Mouse (Mus musculus) gastrocnemius, postnatal 10 days (tissue): ENCODE data around the gene Gpr31b. TPM values are rescaled to one million over a fixed set of nuclear protein-coding genes. Genes with fewer than 3 reads are reported as not detected.
A peak's percentile ranks its signal among the peaks of the same experiment; 100 is the strongest.
"Not testable (repeated sequence)": the region's sequence is repeated elsewhere in the genome, so short reads cannot be mapped to it uniquely, and the experiment has no call there.

ENCODE experiments used
- DNase-seq: peaks from one replicate; pipeline ENCODE4 v3.0.0; 2021; ENCODE audit warnings: mixed read lengths
- long read RNA-seq, 2 experiments: library from polyadenylated mRNA; stranded (forward); transcript quantifications; one replicate each; pipeline ENCODE4 v2.0.0; 2021
- total RNA-seq, 2 experiments: library from RNA; stranded (reverse); gene quantifications; 2 replicates each; pipeline ENCODE4 v1.2.3; 2021

The Gpr31b gene
- total RNA-seq, result not detected
- long read RNA-seq, experiment 1, result 0 reads
- long read RNA-seq, experiment 2, result 0 reads

DNA sequence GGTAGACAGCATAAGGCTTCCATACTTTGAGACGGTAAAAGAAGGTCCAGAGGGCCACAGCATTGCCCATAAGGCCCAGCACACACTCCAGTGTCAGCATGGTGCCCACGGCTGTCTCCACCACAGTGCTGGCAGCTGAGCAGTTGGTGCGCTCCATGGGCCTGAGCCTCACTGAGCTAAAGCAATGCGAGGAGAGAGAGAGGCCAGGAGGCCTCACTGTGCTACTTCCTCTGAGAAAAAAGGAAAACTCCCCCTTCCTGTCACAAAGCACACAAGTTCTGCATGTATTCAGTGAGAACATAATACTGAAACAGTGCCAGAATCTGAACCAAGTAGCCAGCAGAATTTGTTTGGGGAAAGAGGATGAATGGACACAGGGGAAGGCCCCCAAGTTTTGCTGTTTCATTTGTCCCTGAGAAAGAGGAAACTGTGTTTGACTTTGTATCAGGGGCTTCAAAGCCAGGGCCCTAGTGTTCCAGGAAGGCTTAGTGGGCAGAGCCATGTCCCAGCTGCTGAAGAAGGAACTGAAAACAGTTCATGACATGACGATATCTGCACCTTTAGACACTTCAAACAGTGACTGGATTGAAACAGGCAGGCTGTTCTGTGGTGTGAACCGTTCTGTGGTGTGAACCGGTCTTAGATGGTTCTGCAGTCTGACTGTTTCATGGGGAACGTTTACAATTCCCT lies at the start of gene Gpr31b:
TSS of gene Gpr31b (minus strand) at position 173 of the 690 bp plus-strand sequence.
- not testable (repeated sequence) for DNase-seq

DNA sequence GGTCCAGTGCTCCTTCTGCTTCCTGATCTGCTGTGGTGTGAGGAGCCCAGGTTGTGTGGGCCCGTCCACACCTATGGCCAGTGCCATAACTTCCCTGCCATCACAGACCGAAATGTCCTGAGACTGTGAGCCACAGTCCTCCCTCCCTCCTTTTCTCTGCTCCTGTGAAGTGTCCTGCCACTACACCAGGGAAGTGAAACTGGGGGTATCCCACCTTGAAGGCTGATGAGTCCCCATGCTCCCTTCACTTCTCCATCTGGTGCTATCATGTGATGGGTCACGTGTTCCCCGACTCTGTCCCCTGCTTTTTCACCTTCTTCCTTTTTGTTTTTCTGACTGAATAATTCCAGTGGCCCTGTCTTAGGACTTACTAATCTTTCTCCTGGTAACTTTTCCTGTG lies 40.9 kb upstream of the Gpr31b start:
- DNase-seq, result not testable (repeated sequence)

DNA sequence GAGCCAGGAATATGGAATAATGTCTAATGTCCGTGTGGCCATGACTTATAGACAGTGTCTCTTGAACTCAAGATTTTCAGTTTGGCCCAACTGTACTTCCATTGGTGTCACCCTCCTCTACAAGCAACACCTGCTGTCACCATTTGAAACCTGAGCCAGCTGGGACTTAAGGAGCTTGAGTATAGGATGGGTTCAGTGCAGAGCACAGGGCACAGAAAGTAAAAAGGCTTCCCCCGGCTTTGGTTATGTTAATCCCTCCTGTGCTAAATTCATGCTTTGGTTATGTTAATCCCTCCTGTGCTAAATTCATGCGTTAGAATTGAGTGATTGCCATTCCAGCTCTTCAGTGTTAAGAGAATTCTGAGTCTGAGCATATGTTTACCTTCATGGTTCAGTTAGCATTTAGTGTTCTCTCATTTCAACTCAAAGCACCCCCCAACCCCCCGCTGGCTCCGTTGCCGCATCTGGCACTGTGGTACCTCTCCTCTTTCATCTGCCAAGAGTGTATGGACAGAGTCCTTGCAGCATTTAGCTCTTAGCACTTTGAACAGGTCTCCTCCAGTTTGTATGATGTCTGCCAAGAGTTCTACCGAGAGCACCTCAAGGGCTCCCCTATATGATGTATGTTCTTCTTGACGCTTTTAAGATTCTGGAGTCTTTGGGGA lies 40.1 kb upstream of the Gpr31b start:
- not testable (repeated sequence) for DNase-seq

DNA sequence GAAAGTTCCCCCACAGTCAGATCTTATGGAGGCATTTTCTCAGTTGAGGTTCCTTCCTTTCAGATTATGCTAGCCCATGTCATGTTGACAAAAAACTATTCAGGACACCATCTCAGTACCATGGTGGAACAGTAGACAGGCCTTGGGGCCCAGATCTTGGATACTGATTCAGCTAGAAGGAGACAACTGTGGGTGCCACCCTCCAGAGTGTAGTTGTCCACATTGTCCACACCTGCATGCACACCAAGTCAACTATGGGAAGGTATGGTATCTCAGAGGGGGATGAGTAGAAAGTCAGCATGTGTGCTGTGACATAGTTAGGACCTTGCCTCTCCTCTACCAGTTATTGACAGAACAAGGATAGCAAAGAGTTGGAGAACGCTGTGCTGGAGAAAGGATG lies 39.4 kb upstream of the Gpr31b start:
- DNase-seq, result not testable (repeated sequence)

DNA sequence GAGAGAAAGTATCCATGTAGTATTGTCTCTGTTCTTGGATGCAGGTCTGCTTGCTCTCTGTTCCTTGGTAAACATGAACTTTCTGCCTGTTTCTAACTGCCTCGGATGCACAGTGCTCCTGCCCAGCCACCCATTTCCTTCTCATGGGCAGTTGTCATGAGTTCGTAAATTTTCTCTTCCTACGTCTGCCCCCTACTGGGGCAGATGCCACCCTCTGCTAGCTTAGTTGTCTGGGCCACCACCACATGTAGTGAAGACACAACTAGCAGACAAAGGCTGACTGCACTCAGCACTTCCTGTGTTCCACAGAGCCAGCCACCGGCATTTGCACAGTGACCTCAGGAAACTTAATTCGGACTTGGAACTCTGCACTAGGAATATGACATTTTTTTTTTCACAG lies 17.1 kb upstream of the Gpr31b start:
- DNase-seq, result not testable (repeated sequence)

DNA sequence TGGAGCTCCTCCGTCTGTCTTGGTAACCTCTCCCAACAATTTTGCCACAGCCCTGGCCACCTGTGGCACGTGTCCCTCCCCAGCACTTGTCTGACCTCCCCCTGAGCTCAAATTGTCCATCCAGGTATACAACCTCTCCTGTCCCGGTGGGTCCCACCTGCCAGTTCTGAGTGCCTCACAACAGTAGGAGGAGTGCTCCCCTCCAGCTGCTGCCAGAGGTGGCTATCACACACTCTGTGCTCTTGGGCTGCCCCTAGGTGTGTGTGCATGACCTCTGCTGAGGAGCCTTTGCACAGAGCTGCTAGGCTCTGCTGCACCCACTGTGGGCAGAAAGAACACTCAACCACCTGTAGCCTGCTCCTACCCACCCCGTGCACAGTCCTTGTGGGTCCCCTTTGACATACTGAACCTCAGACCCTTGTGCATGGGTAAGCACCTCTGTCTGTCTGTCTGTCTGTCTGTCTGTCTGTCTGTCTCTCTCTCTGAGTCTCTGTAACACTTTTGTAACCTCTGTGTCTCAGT lies 15.8 kb upstream of the Gpr31b start:
- DNase-seq, result not testable (repeated sequence)

DNA sequence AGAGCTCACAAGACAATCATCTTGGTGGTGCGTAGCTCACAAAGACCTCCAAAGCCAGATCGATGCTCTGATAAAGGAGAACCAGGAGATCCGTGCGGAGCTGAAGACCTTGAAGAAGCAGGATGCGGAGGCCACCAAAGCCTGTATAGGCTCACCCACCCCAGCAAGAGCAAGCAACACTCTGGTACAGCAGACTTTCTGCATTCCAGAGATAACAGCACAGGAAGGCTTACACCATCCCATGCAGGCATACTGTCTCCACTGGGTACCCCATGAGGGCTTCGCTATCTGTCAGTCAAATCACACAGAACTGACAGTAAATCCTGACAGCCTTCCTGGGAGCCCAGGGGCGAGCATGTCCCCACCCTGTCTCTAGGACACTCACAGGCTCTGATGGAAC lies 10.8 kb upstream of the Gpr31b start:
- not testable (repeated sequence) for DNase-seq

DNA sequence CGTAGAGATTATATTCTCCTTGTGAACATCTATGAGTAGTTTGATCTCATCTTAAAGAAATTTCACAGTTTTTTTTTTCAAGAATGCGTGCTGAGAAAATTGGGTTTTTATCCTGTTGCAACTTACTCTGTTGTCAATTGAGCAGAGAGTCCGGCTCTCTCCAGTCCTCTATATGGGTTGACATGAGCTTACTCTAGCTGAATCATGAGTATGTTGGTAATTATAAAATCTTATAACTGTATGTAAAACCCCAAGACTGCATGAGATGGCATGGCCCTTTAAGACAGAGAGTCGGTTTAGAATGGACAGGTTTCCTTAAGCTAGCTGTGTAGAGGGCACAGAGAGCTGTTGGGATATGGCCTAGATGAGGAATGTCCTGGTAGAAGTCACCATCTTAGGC lies 8.7 kb upstream of the Gpr31b start, which contains the start of gene Tcp10b:
TSS of gene Tcp10b (plus strand) at position 301 of the 400 bp plus-strand sequence.
- not testable (repeated sequence) for DNase-seq

DNA sequence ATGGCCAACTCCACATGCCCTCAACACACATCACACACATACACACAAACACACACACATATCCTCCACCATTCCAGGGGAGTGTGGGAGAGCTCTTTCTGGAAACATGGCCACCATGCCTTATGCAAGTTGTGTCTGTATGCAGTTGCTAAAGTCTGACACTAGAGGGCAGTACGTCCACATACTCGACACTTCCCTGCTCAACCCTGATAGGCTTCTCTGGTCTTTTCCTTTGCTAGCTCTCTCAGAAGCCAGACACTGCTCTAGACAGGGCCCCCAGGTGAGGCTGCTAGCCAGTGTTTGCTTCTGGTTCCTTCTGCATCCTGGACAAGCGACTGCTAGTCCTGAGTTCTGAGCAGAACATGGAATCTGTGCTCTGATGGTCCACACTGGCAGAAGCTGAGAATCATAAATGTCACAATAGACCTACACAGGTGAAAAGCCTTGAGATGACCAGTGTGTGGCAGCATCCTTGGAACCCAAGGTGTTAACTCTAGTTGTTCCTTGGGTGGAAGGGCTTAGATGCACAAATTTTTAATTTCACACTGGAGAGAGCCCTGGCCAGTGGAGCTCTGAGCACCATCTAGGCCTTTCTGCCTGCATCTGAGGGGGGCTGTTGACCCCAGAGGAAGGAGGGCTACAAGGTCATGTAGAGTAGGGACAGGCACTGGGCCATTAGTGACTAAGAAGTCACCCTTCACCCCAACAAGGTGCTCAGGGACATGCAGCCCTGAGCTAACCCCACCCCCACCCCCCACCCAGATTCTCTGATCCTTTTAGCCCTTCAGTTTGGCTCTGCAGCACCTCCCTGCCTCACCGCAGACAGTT lies 8.0 kb downstream of the Gpr31b start:
- DNase-seq, result peak; percentile 19

DNA sequence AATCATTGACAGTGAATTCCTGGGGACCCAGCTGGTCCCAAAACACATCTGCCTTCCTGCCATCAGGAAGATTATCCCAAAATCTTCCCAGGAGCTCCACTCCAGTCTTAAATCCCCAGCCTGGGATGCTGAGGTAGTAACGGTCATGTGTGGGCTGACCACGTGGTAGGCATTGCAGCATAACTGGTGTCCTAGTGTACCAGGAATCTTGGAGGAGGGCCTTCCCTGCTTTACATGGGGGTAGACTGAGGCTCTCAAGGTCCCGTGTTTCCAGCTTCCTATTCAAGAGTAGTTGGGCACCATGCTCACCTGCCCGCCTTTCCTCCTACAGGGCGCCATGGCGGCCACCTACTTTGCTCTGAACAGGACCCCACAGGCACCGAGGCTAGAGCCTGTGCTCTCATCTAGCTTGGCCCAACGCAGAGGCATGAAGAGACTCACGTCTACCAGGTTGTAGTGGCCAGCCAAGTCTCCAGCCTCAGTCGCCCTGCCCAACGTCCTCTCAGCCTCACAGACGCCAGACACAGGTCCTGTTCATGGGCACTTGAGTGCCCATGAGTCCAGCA lies 15.4 kb downstream of the Gpr31b start:
- DNase-seq, result not testable (repeated sequence)

DNA sequence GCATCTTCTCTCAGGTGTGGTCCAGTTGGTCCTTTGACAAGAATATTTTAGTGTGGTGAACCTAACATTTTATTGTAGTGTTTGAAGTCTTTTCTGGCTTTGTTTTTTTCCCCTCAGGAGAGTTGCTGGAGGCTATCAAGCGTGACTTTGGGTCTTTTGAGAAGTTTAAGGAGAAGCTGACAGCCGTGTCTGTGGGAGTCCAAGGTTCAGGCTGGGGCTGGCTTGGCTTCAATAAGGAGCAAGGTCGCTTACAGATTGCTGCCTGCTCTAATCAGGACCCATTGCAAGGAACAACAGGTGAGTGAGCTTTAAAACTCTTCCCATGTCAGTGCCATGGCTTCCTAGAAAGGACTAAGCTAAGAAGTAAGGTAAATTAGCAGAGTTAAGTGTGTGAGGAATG lies 38.8 kb downstream of the Gpr31b start:
- DNase-seq, result no peak

DNA sequence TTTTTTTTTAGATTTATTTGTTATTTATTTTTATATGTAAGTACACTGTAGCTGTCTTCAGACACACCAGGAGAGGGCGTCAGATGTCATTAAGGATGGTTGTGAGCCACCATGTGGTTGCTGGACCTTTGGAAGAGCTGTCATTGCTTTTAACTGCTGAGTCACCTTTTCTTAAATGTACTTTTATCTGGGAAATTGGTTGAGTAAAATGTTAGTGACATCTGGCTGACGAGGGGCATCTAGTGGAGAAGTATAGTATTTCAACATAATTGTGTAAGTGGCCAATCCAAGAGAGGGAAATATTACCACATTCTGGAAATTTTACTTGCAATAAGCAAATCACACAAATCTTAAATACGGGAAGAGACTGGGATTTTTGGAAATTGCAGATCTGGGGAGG lies 42.2 kb downstream of the Gpr31b start:
- no peak for DNase-seq

DNA sequence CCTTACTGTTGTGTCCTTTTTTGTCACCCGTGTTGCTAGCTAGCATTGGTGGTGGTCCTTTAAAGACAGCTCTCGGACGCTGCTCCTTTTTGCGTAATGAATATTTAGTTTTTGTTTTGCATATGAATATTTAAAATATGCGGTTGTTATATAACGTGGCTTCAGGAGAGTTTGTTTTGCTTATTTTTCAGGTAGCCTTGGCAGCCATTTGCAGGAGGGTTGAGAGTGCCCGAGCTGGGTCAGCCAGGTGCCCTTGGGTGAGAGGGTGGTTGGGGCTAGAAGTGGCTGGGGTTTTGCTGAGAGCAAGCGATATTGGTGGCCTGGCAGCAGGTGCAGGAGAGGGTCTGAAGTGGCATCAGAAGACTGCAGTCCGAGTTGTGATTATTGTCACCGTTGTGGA lies 43.6 kb downstream of the Gpr31b start:
- DNase-seq, result peak; percentile 12

DNA sequence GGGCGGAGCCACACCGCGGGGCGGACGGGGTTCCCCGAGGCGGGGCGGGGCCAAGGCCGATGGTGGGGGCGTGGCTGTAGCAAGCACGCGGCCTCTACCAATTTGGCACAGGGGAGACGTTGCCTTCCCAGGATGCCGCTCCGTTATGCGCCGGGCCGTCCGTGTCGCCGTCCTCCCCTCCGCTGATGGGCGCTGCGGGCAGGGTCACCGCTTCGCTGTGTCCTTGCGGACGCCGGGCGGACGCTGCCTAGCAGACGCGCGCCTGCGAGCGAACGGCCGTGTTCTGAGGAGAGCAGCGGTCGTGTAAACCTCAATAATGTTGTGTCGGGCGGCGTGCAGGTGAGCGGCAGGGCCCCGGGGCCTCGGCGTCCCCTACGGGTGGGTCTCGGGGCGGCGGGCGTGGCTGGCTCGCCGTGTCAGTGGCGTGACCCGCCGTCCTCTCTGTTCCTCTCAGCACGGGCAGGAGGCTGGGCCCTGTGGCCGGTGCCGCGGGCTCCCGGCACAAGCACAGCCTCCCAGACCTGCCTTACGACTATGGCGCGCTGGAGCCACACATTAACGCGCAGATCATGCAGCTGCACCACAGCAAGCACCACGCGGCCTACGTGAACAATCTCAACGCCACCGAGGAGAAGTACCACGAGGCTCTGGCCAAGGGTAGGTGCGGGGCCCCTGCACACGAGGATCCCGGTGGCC lies 44.2 kb downstream of the Gpr31b start:
- peak; percentile 100 for DNase-seq

DNA sequence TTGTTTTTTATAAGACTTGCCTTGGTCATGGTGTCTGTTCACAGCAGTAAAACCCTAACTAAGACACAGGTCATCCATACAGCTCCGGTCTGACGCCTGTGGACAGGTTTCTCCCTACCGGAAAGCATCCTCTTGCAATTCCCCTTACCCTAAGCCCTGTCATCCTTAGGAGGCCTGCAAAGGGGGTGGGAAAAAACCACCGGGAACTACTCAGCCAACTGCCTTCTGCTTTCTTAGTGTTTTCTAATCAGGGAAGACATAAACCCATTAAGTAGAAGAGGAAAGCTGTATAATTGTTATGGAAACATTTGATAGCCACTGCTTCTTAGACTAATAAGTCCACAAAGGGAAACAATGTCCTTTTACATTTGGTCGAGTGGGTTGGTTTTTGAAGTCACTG lies 45.1 kb downstream of the Gpr31b start:
- DNase-seq, result no peak

DNA sequence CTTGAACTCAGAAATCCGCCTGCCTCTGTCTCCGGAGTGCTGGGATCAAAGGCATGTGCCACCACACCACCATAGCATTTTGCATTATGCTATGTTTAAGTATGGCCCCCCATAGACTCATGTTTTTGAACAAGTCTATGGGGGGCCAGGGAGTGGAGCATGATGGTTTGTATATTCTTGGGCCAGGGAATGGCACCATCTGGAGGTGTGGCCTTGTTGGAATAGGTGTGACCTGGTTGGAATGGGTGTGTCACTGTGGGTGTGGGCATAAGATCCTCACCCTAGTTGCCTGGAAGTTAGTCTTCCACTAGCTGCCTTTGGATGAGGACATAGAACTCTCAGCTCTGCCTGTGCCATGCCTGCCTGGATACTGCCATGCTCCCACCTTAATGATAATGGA lies 45.5 kb downstream of the Gpr31b start, which contains the start of gene Sod2:
TSS of gene Sod2 (plus strand) at position 301 of the 400 bp plus-strand sequence.
- not testable (repeated sequence) for DNase-seq

DNA sequence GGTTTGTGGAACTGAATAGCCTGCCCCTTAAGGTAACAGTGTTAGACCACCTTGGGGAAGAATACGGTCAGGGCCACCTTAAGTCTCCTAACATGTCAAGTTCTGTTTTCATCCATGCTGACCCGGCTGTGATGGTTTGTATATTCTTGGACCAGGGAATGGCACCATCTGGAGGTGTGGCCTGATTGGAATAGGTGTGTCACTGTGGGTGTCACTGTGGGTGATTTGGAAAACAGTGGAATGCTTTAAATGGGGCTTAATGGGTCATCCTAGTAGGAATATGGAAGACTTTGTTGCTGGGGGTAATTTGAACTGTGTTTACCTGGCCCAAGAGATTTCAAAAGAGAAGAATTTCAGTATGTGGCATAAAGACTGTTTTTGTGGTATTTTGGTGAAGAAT lies 47.7 kb downstream of the Gpr31b start:
- not testable (repeated sequence) for DNase-seq

DNA sequence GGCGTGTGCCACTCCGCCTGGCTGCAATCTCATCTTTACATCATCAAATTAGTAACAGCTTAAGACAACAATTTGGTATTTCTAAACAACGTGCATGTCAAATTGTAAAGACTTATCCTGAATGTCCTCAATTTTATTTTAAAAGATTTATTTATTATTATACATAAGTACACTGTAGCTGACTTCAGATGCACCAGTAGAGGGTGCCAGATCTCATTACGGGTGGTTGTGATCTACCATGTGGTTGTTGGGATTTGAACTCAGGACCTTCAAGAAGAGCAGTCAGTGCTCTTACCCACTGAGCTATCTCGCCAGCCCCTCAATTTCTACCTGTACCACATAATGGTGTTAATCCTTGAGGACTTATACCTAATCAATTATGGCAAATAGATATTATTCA lies 49.9 kb downstream of the Gpr31b start:
- DNase-seq, result not testable (repeated sequence)
